Mouse (Mus musculus): Measurements from ENCODE around the gene Tfap2e.

The Tfap2e gene

DNA sequence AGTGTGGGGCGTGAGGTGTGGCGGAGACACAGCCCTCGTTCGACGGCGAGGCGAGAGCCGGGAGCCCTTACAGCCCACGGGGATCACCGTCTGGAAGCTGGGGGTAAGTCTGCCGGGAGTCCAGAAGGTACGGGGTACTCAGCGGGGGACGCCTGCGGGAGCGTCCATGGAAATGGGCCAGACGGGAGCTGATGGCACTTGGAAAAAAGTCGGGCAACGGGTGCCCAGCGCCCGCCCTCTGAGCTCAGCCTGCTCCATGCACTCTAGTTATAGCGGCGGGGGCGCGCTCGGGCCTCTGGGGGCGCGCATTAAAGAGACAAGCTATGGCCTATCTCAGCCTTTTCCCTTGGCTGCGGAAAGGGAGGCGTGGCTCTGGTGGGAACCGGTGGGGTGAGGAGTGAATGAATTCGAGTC is at the start of gene Tfap2e:
TSS of gene Tfap2e (minus strand) at position 240 of the 414 bp plus-strand sequence.
- in situ Hi-C loops (cut with MboI, MseI), result no loop called here

DNA sequence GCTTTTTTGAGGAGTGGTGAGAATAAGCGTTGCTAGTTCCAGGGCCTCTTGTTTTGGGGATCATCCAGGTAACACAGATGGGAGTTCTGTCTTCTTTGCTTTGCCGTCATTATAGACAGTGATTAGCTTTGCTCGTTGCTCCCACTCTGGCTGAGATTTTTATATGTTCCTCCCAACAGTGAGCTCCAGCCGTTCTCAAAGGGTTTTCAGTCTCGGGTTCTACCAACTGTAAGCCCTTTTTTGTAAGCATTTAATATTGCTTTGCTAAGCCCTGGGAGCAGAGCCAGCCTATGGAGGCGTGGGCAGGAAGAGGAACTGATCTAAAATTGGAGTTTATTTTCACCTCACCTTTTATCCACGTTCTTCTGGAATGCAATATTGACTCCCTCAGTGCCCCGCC is 47.0 kb upstream of the Tfap2e start:
- in situ Hi-C loops (cut with MboI, MseI), result no loop called here

GRCm38 (mm10) chr4:126782512-126782911 is 46.5 kb upstream of the Tfap2e start:
- in situ Hi-C loops (cut with MboI, MseI), result no loop called here

DNA sequence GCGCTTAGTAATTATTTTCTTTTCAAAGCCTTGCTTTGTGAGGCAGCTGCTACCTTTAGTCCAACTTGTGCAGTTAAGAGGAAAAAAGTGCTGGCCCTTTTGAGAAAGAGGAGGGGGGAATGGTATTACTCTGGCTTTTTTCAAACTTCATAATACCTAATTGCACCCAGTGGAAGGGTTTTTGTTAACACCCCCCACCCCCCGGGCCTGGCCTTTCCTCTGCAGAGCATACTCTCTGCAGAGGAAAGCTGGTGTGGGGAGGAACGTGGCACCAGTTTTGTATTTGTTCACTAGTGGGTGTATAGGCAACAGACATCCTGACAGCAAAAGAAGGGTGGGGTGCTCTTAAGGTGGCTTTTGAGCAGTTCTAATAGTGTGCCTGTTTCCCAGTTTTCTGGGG is 45.8 kb upstream of the Tfap2e start:
- in situ Hi-C loops (cut with MboI, MseI), result no loop called here

- in situ Hi-C loops (cut with MboI, MseI), result no loop called here
Observed at GRCm38 (mm10) chr4:126779826-126780775, 44.1 kb upstream of the Tfap2e start.

- in situ Hi-C loops (cut with MboI, MseI), result no loop called here
Observed at GRCm38 (mm10) chr4:126779148-126779581, 43.1 kb upstream of the Tfap2e start.

DNA sequence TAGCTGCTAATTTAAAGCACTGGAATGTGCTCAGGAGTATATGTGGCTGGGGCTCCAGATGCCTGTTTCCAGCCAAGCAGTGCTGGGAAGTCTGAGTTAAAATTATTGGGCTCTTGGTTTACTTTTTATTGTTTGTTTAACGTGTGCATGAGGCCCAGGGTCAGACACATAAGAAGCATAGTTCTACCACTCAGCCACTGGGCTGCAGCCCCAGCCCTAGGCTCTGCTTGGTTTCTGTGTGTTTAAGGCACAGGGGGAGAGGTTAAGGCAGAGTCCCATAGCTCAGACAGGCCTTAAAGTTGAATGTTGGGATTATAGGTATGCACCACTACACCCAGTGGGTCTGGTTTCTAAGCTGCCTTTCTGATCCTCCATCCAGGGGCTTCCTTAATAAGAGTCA is 39.1 kb upstream of the Tfap2e start:
- in situ Hi-C loops (cut with MboI, MseI), result no loop called here

- in situ Hi-C loops (cut with MboI, MseI), result no loop called here
Observed at GRCm38 (mm10) chr4:126773871-126774270, 37.8 kb upstream of the Tfap2e start.

DNA sequence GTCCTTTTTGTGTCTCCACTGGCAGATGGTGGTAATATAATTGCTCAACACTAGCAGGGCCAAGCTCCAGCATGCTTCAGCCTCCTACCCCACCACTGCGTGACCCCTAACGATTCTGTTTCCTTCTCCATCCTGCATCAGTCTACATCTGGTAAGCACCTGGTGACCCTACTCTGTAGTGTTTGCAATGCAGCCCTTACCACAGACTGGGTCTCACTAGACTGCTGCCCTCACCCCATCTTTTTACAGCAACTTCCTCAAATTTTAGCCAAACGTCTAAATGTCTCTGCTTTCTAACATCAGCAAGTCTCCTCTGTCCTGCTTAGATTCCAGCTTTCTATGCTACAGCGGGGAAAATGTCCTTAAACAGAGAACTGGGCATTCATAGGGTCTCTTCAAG is 34.8 kb upstream of the Tfap2e start:
- in situ Hi-C loops (cut with MboI, MseI), result no loop called here

- in situ Hi-C loops (cut with MboI, MseI), result no loop called here
Observed at GRCm38 (mm10) chr4:126769800-126770563, 33.9 kb upstream of the Tfap2e start.

GRCm38 (mm10) chr4:126763483-126763882 is 27.4 kb upstream of the Tfap2e start:
- in situ Hi-C loops (cut with MboI, MseI), result no loop called here

DNA sequence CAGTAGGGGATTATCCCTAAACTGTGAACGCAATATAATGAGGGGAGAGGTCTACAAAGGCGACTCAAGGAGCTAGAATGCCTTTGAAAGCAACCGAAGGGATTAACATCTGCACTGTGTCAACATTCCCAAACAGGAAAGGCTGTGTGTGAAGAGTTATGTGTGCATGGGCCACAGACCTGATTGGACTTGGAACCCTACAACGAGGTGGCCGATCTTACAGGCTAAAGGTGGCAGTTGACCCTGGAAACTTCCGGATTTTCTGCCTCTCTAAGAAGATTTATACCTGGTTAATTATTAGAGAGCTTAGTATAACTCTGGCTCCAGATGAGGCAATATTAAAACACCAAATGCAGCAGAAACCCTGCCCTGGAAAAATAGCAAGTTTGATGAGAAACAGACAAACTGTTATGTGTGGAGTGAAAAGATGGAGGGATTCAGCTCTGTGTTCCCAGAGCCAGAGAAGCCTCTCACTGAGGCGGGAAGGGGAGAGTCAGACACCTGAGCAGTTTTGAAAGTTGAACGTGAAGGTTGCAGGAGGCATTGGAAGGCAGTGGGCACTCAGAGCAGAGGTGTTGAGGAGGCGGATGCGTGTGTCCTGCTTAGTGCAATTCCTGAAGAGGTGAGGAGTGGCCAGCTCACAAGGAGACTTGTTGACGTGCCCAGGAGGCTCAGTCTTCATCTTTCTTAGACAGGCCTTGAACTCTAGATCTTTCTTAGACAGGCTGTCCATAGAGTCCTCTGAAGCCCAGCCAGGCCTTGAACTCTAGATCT is 26.7 kb upstream of the Tfap2e start:
- in situ Hi-C loops (cut with MboI, MseI), result no loop called here

DNA sequence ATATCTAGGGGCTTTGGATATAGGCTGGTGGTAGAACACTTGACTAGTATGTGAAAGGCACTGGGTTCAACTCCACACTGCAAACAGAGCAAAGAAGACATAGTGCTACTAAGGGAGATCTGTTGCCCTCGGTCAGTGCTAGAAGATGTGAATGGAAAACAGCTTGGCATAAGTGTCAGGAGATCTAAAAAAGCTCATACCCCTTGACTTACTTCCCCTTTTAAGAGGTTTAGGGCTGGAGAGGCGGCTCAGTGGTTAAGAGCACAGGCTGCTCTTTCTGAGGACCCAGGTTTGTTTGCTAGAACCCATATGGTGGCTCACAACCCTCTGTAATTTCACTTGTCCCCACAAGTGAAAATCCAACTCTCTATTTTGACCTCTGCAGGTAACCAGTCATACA is 23.4 kb upstream of the Tfap2e start:
- in situ Hi-C loops (cut with MboI, MseI), result loop anchor here (10.0 kb wide), 1 partner anchor 705 kb away; the partner anchor contains the start of gene Oscp1

- in situ Hi-C loops (cut with MboI, MseI), result loop anchor here (10.0 kb wide), 1 partner anchor 703 kb away; the partner anchor contains the start of gene Oscp1
Observed at GRCm38 (mm10) chr4:126758299-126758698, 22.3 kb upstream of the Tfap2e start.

DNA sequence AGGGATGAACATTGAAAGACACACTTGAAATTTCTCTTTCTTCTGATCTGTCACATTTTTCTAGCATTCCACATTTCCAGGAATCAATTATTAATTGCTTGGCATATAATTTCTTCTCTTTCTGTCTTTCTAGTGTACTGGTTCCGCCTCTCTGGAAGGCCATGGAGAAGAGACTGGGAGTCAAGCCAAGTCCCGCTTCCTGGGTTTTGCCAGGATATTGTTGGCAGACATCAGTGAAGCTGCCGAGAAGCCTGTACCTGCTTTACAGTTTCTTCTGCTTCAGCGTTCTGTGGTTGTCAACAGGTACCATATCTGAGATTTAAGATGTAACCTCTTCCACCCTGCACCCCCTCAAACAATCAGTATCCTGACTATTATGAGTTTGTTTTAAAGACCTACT is 20.7 kb upstream of the Tfap2e start:
- in situ Hi-C loops (cut with MboI, MseI), result loop anchor here (10.0 kb wide), 1 partner anchor 702 kb away; the partner anchor contains the start of gene Oscp1

GRCm38 (mm10) chr4:126754736-126755374 is 18.8 kb upstream of the Tfap2e start:
- in situ Hi-C loops (cut with MboI, MseI), result loop anchor here (10.0 kb wide), 1 partner anchor 700 kb away; the partner anchor contains the start of gene Oscp1

- in situ Hi-C loops (cut with MboI, MseI), result loop anchor here (10.0 kb wide), 1 partner anchor 699 kb away; the partner anchor contains the start of gene Oscp1
Observed at GRCm38 (mm10) chr4:126754231-126754611, 18.2 kb upstream of the Tfap2e start.

- in situ Hi-C loops (cut with MboI, MseI), result loop anchor here (10.0 kb wide), 1 partner anchor 699 kb away; the partner anchor contains the start of gene Oscp1
Observed at GRCm38 (mm10) chr4:126753268-126754230, 17.5 kb upstream of the Tfap2e start, which contains the start of the genes Ncdn and AU040320. Gene Ncdn, minus strand, starts transcription at chr4:126753438. Gene AU040320, plus strand, starts transcription at chr4:126753544.

DNA sequence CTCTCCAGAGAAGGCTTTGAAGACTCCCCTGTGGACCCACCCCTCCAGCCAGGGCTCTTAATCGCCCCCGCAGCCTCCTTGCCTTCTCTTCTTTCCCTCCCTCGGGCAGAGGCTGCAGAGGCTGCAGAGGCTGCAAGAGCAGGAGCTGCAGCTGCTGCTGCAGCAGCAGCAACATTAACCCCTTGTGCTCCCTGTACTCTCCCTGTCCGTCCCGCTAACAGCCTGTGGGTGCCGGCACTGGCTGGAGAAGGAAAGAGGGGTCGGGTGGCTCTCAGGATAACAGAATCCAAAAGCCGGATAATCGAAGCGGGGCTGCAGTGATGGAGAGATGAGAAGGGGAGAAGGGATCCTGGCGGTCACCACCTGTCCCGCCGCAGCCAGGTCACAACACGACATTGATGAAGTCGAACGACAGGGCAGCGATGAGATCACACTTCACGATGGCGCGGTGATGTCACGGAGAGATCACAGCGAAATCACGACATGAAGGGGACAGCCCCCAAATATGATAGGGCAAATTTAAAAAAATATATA is 16.6 kb upstream of the Tfap2e start:
- in situ Hi-C loops (cut with MboI, MseI), result loop anchor here (10.0 kb wide), 1 partner anchor 698 kb away; the partner anchor contains the start of gene Oscp1

All from regulatory T cell (primary cell).